Comparison of ENCODE assay signal across 9 mouse cellular contexts in genomic region chr7:70634016-70634415, GRCm38 (mm10).
DNase-seq lines count a peak whose midpoint lies in the region; ATAC-seq lines count a peak whose summit lies in the region.
"Had no signal": no experiment of that assay in that cellular context is flagged by ENCODE, and none has a peak within 500 bp of the region (broad histone marks: within the 10 kb centered on the region; RNA-seq: fewer than 3 reads in every experiment).

No protein-coding gene starts in this region.

- H3K4me2 ChIP-seq in kidney, embryonic 16.5 days (replicated peaks; ENCODE audit: low read depth, low read length) = 0 out of 2 replicates have a peak overlapping the region, but pooled peaks have one; percentile 11

- peaks cover 12% of the 10 kb centered on the region for H3K4me1 ChIP-seq in kidney, embryonic 16.5 days (ENCODE audit: insufficient read depth, low read length)

- ATAC-seq in kidney, embryonic 16.5 days (ENCODE audit: low FRiP score, low TSS enrichment) = 0 out of 2 replicates have a peak, but pooled peaks have one; percentile 19

- H3K9me3 ChIP-seq in kidney, embryonic 16.5 days (ENCODE audit: low read length) = no peaks in the 10 kb centered on the region

- no peak overlapping the region for H3K9ac ChIP-seq in kidney, embryonic 16.5 days (replicated peaks; ENCODE audit: low read length)

- intact Hi-C loops in gastrocnemius, postnatal 36 days (cut with DNase I) = no loop called here

- DNase-seq in gastrocnemius, postnatal 25 days = peak; percentile 14
- no peak for DNase-seq in gastrocnemius, postnatal 36 days
- peak; percentile 10 to 17 for DNase-seq in right cerebral cortex, adult 2 months (ENCODE audit: low spot score in 2 of 2)
- DNase-seq in right cerebral cortex, postnatal 25 days = no peak
- DNase-seq in layer of hippocampus, postnatal 36 days = no peak
- no peak for DNase-seq in left cerebral cortex, adult 9 months (ENCODE audit: low spot score in 2 of 2)
- no peak for DNase-seq in thymus, postnatal 0 days (ENCODE audit: low spot score)

- 14% methylated on average over 11 of the region's 11 CpGs for WGBS in kidney, embryonic 16.5 days

- H3K27me3 ChIP-seq in kidney, embryonic 16.5 days (ENCODE audit: insufficient read depth, low read length) = no peaks in the 10 kb centered on the region
- H3K27me3 ChIP-seq: CH12.LX had no signal

- peak overlapping the region; percentile 25; the same call in 1 of the 2 replicates for H3K27ac ChIP-seq in kidney, embryonic 16.5 days (ENCODE audit: low read length)

- no peak overlapping the region for H3K4me3 ChIP-seq in kidney, embryonic 16.5 days (ENCODE audit: low read length)

- H3K36me3 ChIP-seq in kidney, embryonic 16.5 days (ENCODE audit: insufficient read depth, low read length) = no peaks in the 10 kb centered on the region

Comparison
In these comparisons a context has a peak if more than half of its experiments do, and no peak if none do; other contexts are left out.
1. DNase-seq: peak in gastrocnemius, postnatal 25 days (single experiment) and right cerebral cortex, adult 2 months (2 of 2); none in gastrocnemius, postnatal 36 days (0 of 2), right cerebral cortex, postnatal 25 days (single experiment), layer of hippocampus, postnatal 36 days (0 of 2), left cerebral cortex, adult 9 months (0 of 2) and thymus, postnatal 0 days (single experiment).